Mouse (Mus musculus) midbrain, postnatal 0 days (tissue): ENCODE results near the gene Gga1. TPM values are rescaled to one million over a fixed set of nuclear protein-coding genes. Genes with fewer than 3 reads are reported as not detected.

ENCODE experiments used
- ATAC-seq: fragments of 200-750 bp; cut with Nextera tagmentation; 2 replicates; pipeline ENCODE4 v1.8.0; 2017; ENCODE audit warnings: moderate number of reproducible peaks, mild to moderate bottlenecking, moderate TSS enrichment, moderate library complexity; ENCODE audit not compliant: low FRiP score
- DNase-seq: peaks from one replicate; pipeline ENCODE4 v3.0.0-alpha.2; 2015; ENCODE audit warnings: low spot score
- H3K27ac ChIP-seq: fragments of 300-500 bp; sonication (generic); 2 replicates; pipeline ENCODE4 v1.5.1; 2014; ENCODE audit warnings: low read depth, mild to moderate bottlenecking, low read length, mixed read lengths
- H3K27me3 ChIP-seq: fragments of 300-500 bp; sonication (generic); 2 replicates; pipeline ENCODE4 v1.6.1; 2014; ENCODE audit warnings: low read length, control low read depth, mixed read lengths; ENCODE audit not compliant: insufficient read depth
- H3K36me3 ChIP-seq: fragments of 300-500 bp; sonication (generic); 2 replicates; pipeline ENCODE4 v1.6.1; 2014; ENCODE audit warnings: low read length, control low read depth, mixed read lengths; ENCODE audit not compliant: insufficient read depth
- H3K4me1 ChIP-seq: fragments of 300-500 bp; sonication (generic); 2 replicates; pipeline ENCODE4 v1.6.1; 2014; ENCODE audit warnings: mild to moderate bottlenecking, control low read depth, antibody characterized with exemption, low read length, mixed read lengths; ENCODE audit not compliant: insufficient read depth
- H3K4me2 ChIP-seq: fragments of 300-500 bp; sonication (generic); 2 replicates; pipeline ENCODE4 v1.6.1; 2014; ENCODE audit warnings: low read depth, mild to moderate bottlenecking, low read length, mixed read lengths; ENCODE audit not compliant: poor library complexity, severe bottlenecking
- H3K4me3 ChIP-seq: fragments of 300-500 bp; sonication (generic); 2 replicates; pipeline ENCODE4 v1.5.1; 2014; ENCODE audit warnings: low read depth, mild to moderate bottlenecking, low read length, moderate library complexity
- H3K9ac ChIP-seq: fragments of 300-500 bp; sonication (generic); replicated peaks from 2 replicates; pipeline ENCODE4 v1.6.1; 2014; ENCODE audit warnings: mild to moderate bottlenecking, low read length, moderate library complexity, mixed read lengths; ENCODE audit not compliant: poor library complexity, severe bottlenecking
- H3K9me3 ChIP-seq: fragments of 300-500 bp; sonication (generic); 2 replicates; pipeline ENCODE4 v1.6.1; 2016; ENCODE audit warnings: low read length, control low read depth
- CTCF ChIP-seq: IDR thresholded peaks from 2 replicates; pipeline ENCODE4 v1.5.1; 2016; ENCODE audit warnings: antibody characterized with exemption, mild to moderate bottlenecking
- WGBS: fragments of 180-500 bp; shearing (Covaris S2); extraction: QIAGEN DNeasy Blood & Tissue Kit; methylation state at CpG from one replicate; pipeline ENCODE4 v1.1.7; 2014; 5-methylcytosine and 5-hydroxymethylcytosine counted together
- polyA plus RNA-seq: library from polyadenylated mRNA; unstranded; fragments of >200 nt; fragmentation: Nextera tagmentation; extraction: Ambion mirVana; gene quantifications from 2 replicates; pipeline ENCODE4 v1.2.1, GENCODE M21; 2015
- total RNA-seq: library from RNA; depleted of rRNA; stranded (reverse); fragments of >200 nt; gene quantifications from 2 replicates; pipeline ENCODE4 v1.2.3, GENCODE M21; 2014

The Gga1 gene
- total and polyA plus RNA-seq, 2 experiments from 2014 or later = 42.8 to 43.4 TPM

DNA sequence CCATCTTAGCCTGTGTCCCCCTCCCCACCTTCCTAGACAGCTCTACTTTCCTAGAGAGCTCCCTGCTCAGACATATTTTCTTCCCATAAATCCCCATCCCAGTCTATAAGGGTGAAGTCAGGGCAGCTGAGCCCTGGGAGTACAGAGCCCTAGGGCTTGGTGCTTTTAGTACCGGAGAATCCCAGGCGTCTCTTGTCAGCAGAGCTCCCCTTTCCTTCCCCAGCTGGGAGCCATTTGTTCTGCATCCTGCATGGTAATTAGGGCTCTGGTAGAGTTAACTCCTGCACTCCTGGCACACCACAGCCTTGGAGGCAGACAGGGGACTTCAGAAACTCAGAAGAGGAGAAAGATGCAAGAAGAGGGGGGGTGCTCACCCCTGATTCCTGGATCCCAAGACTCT lies 37.2 kb upstream of the Gga1 start:
- H3K9me3 ChIP-seq = no peaks in the 10 kb centered on the region
- no peak for TF ChIP-seq CTCF
- peaks cover 32% of the 10 kb centered on the region for H3K27me3 ChIP-seq
- H3K9ac ChIP-seq = no peak overlapping the region
- DNase-seq (no peak), ATAC-seq (no peak)
- no peaks in the 10 kb centered on the region for H3K36me3 ChIP-seq
- H3K4me1 ChIP-seq = peaks cover 13% of the 10 kb centered on the region; the same call in 1 of the 2 replicates
- 0% methylated on average over 2 of the region's 2 CpGs for WGBS
- H3K4me2 ChIP-seq = no peak overlapping the region
- H3K27ac ChIP-seq = no peak overlapping the region
- no peak overlapping the region for H3K4me3 ChIP-seq

DNA sequence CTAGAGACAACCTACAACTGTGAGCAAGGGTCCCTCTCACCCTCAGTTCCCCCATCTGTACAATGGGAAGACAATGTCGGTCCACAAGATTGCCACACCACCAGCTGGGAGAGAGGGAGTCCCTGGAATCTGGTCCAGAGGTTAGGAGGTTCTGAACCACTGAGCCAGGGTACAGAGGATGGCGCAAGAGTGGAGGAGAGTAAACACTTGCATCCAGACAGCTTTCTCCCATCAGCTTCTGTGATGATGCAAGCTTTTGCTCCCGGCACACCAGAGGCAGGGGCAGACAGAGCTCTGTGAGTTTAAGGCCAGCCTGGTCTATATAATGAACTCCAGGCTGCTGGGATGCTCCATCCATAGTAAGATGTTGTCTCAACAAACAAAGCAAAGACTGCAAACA lies 36.7 kb upstream of the Gga1 start:
- no peak for ATAC-seq
- H3K4me2 ChIP-seq = no peak overlapping the region
- no peaks in the 10 kb centered on the region for H3K9me3 ChIP-seq
- no peak overlapping the region for H3K4me3 ChIP-seq
- no peaks in the 10 kb centered on the region for H3K36me3 ChIP-seq
- peaks cover 13% of the 10 kb centered on the region; the same call in 1 of the 2 replicates for H3K4me1 ChIP-seq
- no peak for TF ChIP-seq CTCF
- 54% methylated on average over 3 of the region's 3 CpGs for WGBS
- no peak overlapping the region for H3K9ac ChIP-seq
- H3K27me3 ChIP-seq = peaks cover 32% of the 10 kb centered on the region
- no peak for DNase-seq
- H3K27ac ChIP-seq = no peak overlapping the region

DNA sequence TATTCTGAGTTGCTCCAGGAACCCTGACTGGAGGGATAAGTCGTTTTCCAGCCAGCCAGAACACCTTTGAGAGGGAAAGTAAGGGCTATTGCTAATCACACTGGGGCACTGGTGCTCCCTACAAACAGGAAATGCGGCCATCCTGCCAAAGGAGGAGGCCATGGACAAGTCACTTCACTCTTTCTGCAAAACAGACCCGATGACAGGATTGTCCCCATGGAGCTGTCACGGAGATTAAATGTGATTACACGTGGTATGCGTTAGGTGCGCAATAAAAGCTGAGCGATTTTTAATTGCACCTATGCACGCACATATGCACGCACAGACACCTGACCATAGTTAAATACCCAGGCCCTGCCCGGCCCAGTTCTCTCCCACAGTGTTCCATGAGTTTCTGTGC lies 36.2 kb upstream of the Gga1 start:
- Histone ChIP-seq H3K27ac (no peak overlapping the region), H3K27me3 (peaks cover 32% of the 10 kb centered on the region), H3K36me3 (no peaks in the 10 kb centered on the region), H3K9ac (no peak overlapping the region), H3K4me3 (no peak overlapping the region), H3K4me2 (no peak overlapping the region), H3K9me3 (no peaks in the 10 kb centered on the region), H3K4me1 (peaks cover 10% of the 10 kb centered on the region; the same call in 1 of the 2 replicates)
- DNase-seq (no peak), ATAC-seq (no peak)
- WGBS = 45% methylated on average over 11 of the region's 11 CpGs
- TF ChIP-seq CTCF = no peak

DNA sequence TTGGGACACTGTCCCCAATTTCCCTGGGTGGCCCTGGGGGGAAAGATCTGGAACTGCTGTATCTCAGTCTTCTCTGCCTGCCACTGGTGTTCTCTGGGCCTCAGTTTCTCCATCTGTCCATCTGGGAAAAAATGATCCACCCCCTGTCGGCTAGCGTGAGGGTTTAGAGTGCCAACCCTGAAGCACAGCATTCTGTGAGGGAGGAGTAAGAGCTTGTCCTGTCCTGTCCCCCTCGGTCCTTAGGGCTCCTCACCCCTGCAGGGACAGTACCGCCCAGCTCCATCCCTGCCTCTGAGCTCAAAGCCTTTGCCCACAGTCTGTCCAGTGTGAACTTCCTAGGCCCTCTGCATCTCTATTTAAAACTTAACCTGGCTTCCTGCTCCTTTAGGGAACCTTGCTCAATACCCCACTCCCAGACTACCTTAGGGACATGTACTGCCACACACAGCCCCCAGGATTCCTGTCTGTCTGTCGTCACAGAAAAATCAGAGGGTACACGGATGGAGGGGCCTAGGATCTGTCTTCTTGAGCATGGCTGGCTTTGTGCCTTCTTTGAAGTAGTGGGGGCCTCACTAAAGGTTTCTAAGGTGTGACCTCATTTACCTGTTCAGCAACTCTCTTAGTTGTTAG lies 35.7 kb upstream of the Gga1 start:
- Histone ChIP-seq H3K4me3 (no peak overlapping the region), H3K9me3 (no peaks in the 10 kb centered on the region), H3K27me3 (peaks cover 32% of the 10 kb centered on the region), H3K27ac (no peak overlapping the region), H3K4me1 (peaks cover 10% of the 10 kb centered on the region; the same call in 1 of the 2 replicates), H3K9ac (no peak overlapping the region), H3K4me2 (no peak overlapping the region), H3K36me3 (no peaks in the 10 kb centered on the region)
- TF ChIP-seq CTCF = no peak
- WGBS = 55% methylated on average over 6 of the region's 6 CpGs
- DNase-seq = no peak
- no peak for ATAC-seq

DNA sequence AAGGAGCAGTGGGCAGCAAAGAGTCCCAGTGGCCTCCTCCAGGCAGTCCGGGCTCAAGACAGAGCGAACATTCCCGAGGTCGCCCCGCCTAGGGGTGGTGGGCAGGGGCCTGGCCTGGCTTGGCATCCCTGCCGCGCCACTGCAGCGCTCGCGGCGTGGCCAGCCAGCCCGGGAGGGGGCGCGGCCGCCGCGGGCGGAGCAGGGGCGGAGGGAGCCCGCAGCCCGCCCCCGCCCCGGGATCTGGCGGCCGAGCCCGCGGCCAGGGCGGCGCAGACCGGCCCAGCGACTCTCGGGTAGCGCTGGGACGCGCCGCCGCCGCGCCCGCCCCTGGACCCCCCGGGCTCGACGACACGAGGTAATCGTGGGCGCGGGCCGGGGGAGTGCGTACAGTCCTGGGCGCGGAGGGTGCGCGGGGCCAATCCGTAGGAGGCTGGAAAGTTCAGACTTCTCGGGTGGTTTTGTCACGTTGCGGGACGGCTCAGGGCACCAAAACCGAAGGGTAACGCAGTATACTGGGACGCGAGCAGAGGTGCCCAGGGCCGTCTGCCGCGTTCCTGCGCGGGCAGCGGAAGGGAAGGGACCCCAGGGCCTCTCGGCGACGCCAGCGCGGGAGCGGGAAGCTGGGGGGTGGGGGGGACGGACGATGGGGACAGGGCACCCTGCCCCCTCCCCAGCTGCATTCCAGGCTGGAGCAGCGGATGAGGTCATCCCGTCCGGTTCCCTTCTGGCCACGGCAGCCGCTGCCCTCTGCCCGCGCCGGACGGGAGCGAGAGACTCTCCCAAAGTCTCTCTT lies 34.4 kb upstream of the Gga1 start, which contains the start of gene Cdc42ep1:
Gene Cdc42ep1, plus strand, starts transcription at position 254 of the 793 bp plus-strand sequence.
- Histone ChIP-seq H3K36me3 (no peaks in the 10 kb centered on the region), H3K27me3 (peaks cover 32% of the 10 kb centered on the region), H3K4me1 (peaks cover 10% of the 10 kb centered on the region; the same call in 1 of the 2 replicates), H3K9me3 (no peaks in the 10 kb centered on the region), H3K4me2 (peak within 1 kb of the TSS; percentile 61), H3K27ac (peak within 1 kb of the TSS; percentile 58; the same call in 1 of the 2 replicates), H3K4me3 (peak within 1 kb of the TSS; percentile 36), H3K9ac (peak within 1 kb of the TSS; percentile 48)
- DNase-seq (peak; percentile 50), ATAC-seq (peak; percentile 76)
- WGBS = 1% methylated on average over 64 of the region's 86 CpGs
- TF ChIP-seq CTCF = no peak
